Mouse (Mus musculus) neutrophil, adult 5-6 weeks (primary cell): ENCODE measurements around the gene Nqo2. TPM values are rescaled to one million over a fixed set of nuclear protein-coding genes. Genes with fewer than 3 reads are reported as not detected.

Experiments
- total RNA-seq: library from RNA; stranded (forward); fragments of 200-1000 nt; gene quantifications from 2 replicates; pipeline ENCODE4 v1.2.3, GENCODE M21; 2017

Nqo2 gene
- total RNA-seq, 1 experiment from 2014 or later, result 5.4 TPM

Other genes starting within 250 kb of the Nqo2 start
- gene Serpinb6e, start 121.3 kb upstream of the Nqo2 start, total RNA-seq, result not detected in 2 replicates
- gene Serpinb6c, start 59.0 kb upstream of the Nqo2 start, total RNA-seq, result not detected in 2 replicates
- gene Ripk1, start 37.7 kb downstream of the Nqo2 start, total RNA-seq, result 60.7 and 65.5 TPM in 2 replicates
- 21.1 and 24.8 TPM in 2 replicates for gene Serpinb6a, start 38.1 kb downstream of the Nqo2 start, total RNA-seq
- gene Bphl, start 72.9 kb downstream of the Nqo2 start, total RNA-seq, result 7.1 and 14.1 TPM in 2 replicates
- 16.5 and 17.7 TPM in 2 replicates for gene Tubb2a, start 113.3 kb downstream of the Nqo2 start, total RNA-seq
- gene Tubb2b, start 165.8 kb downstream of the Nqo2 start, total RNA-seq, result 3.8 and 6.5 TPM in 2 replicates
- gene Psmg4, start 198.3 kb downstream of the Nqo2 start, total RNA-seq, result 42.6 and 56.8 TPM in 2 replicates